Mouse (Mus musculus) retina, adult 2 months (tissue): ENCODE results near the gene Ptprn2.
A peak's percentile ranks its signal among the peaks of the same experiment; 100 is the strongest.

Experiments
- DNase-seq: peaks from one replicate; pipeline ENCODE4 v3.0.0-alpha.2; 2012; ENCODE audit warnings: low read depth, low spot score

The Ptprn2 gene

DNA sequence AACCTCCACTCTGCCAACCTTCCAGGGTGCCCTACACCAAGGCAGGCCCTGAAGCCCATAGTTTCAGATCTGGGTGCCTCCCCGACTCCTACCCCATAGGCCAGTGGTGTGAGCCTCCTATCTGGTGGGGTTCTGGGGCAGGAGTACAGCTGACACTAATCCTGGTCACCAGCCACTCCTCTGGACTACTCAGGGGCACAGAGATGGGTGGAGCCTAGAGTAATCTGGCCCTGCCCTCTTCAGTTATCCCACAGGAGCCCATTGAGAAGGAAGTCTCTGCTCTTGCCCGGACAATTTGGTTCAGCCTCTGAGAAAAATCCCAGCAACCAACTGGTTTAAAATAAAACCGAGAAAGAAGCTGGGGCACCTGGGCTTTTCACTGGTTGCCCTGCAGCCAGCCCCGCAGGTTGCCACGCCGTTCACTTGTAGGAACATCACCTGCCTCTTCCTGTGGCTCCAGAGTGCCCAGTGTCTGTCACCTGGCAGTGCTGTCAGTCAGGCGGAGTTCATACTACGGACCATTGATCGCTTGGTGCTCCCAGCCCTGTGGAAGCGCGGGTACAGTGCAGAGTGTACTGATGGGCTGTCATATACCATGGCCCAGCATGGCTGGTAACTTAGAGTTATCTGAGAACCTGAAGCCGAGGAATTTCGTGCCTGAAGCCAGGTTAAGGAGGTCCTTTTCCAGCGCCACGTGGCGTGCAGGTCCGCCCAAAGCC, 673.6 kb downstream of the Ptprn2 start:
- DNase-seq = no peak

DNA sequence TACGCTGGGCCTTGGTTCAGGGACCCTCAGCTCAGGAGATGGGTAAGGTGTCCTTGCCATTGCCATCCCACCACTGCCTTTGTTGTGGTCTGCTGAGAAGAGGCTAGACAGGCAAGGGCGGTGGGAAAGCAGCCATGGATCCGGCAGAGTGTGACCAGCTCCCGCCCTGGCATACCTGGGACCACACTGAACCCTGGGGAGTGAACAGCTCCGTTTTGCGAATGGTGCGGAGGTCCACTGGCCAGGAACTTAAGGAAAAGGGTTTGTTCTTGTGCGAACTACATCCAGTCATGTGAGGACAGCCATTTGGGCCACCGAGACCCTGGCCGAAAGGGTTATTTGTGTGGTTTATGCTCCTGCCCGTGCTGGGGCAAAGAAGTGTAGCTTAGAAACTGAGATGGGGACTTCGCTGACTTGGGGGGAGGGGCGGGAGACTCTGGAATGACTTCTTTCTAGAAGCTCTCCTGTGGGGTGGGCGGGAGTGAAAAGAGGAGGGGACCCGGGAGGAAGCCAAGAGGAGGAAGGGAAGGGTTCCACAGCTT, 674.2 kb downstream of the Ptprn2 start:
- no peak for DNase-seq

DNA sequence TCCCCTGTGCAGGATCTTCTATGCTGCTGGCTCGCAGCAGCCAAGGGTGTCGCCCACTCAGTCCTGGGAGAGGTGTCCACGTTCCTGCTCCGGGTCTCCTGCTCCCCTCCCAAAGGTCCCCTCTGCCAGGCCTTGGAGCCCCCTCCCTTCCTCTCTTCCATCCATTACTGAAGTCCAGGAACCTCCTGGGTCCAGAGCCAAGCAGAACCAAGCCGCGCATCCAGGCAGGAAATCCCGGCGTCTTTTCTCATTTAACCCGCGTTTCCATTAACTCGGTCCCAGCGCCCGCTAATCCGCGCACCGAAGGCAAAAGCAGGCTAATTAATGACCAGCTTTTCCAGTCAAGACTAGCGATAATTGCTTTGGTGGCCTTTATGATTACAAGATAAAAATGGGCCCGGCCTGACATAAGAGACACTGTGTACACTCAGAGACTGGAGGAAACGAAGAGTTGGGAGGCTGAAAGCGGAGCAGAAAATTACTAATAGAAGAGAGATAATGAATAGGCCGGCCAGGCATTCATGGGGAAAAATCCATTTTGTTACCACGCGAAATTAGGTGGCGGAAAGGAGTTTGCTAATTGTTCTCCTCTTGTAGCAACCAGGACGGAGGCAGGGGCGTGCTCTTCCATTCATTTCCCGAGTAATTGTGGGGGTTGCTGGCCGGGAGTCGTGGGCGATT, 674.8 kb downstream of the Ptprn2 start:
- DNase-seq = no peak

DNA sequence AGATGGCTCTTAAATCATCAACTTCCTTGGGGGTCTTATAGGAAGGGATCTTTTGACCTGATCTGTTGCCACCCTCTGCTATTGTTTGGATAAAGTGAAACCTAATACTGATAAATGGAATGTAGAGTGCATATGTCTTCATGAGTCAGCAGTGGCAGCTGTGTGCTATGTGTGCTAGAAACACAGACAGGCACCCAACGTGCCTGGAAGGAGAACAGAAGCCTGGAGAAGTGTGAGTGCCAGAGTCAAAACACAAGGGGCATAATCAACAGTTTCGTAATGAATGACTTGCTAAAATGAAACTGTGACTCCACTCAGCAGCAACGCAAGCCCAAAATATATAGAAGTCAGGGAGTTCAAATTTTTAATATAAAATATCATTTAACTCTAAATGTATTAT, 676.7 kb downstream of the Ptprn2 start:
- DNase-seq = no peak

DNA sequence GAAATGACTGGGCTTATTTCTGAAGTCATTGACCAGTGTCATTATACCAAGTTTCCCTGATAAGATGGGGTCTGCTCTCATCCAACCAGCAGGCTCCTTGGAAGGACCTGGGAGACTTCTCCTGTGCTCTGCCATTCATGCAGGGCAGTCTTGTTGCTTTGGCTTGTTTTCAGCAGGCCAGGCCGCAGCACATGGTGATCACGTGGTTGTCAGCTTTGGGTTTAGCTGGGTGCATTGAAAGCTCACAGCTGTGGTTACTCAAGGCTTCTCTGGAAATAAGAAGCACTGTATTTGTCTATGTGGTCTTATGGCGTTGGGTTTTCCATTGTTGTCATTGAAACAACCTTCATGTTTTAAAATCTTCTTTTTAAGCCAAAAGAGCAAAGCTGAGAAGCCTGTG, 678.3 kb downstream of the Ptprn2 start:
- no peak for DNase-seq

DNA sequence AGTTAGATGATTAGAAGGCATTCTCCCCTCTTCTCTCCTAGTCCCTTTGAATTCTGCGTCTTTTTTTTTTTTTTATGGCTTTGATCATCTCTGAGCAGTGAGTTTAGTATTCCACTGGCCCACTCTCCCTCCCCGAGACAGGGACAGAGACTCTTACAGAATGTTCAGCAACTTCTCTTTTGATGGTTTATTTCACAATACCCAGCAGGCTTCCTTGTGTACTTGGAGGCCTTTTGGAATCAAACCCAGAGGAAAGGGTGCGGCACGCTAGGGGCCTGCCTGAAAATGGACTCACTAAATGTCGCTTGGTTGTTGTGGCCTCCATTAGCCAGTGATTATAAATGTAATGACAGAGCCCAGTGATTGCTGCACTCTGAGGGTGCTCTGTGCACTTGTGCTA, 680.7 kb downstream of the Ptprn2 start:
- DNase-seq = no peak

DNA sequence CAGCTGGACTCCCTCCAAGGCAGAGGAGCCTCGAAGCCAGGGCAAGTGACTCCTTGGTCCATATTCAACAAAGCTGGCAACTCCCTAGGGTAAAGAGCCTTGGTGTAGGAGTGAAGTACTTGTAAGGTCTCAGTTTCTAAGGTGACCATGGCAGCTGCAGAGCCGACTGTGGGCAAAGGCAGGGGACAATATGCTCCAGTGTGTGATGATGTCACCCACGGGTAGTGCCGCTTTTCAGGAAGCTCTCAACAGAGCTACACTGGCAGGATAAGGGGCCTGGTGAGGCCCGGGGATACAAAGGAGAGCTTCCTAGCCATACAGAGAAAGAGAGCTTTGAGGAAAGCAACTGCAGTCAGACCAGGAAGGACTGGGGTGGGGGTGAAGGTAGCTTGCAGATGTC, 684.1 kb downstream of the Ptprn2 start:
- no peak for DNase-seq

DNA sequence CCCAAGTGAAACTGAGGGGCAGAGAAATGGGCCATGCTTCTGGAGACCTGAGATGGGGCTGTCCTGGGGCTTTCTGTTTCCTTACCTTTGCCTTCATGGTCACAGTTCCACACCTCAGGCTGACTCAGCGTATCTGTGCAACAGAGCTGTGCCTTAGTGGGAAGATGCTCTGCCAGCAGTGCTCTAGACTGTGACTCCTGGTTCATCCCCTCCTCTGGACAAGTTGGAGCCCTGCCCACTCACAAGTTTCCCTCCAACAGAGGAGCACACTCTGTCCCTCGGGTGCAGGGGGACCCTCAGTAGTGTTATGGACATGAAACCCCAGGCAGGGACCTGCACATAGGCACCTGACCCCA, 687.0 kb downstream of the Ptprn2 start:
- no peak for DNase-seq

DNA sequence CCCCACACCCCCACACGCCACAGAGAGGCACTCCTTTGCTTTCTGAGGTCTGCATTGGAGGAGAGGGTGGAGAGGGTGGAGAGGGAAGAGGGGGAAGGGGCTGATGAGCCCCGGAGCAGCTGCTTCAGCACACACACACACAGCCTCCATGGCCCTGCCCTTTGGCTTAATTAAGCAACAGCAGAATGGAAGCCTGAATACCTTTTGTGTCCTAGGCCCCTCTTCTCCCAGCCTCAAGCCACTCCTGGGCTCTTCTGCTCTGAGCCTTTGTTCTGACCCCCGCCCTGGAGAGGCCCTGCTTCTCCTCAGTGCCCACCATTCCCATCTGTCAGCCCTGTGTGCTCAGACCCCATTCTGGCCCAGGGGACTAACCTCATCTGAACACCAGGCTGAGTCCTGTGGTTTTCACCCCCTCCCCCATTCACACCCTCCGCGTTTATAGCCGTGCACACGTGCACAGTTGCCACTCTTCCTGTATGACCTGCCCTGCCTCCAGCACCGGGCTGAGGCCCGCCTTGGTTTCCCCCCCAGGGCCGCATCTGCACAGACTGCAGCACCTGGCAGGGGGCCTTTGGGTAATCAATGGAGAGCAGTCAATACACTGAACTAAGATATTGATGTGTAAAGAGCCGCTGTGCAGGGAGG, 687.5 kb downstream of the Ptprn2 start:
- no peak for DNase-seq

DNA sequence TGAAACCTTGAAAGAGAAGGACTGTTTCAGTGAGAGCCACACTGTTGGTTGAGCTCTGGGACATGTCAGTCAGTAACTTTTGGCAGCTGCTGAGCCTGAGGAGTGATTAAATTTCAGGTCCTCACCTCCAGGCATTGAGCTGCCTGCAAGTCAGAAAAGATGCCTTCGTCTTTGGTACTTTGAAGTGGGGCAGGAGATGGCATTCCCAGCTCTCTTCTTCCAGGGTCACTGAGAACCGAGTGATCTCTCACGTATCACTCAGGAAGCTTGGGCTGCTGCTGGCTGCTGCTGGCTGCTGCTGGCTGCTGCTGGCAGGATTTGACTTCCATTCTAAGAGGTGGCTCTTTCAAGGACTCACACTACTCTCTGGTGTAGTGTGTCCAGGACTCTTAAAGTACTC, 688.7 kb downstream of the Ptprn2 start:
- no peak for DNase-seq

DNA sequence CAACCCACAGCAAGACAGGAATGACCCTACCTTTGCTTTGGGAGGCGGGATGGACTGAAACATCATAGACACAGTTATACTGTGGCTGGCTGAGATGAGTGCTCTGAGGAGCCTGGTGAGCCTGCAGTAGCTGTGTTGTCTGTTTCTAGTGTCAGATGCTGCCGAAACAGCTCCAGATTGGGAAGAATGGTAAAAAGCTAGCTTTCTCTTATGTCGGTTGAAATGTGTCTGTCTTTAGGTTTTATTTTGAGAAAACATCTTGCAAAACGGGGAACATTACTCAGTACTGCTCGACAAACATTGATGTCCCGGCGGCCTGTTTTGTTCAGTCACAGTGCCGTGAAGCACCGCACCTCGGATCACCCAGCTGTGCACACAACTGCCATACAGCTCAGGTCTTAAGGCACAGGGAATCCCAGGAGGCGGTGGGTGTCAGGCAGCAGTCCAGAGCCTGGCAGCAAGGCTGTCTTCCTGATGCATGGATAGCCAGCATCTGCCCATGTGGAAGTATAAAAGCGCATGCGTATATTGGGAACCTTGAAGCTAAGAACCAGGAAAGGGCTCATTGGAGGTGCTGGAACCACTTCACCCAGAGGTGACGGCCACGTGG, 689.7 kb downstream of the Ptprn2 start:
- no peak for DNase-seq

DNA sequence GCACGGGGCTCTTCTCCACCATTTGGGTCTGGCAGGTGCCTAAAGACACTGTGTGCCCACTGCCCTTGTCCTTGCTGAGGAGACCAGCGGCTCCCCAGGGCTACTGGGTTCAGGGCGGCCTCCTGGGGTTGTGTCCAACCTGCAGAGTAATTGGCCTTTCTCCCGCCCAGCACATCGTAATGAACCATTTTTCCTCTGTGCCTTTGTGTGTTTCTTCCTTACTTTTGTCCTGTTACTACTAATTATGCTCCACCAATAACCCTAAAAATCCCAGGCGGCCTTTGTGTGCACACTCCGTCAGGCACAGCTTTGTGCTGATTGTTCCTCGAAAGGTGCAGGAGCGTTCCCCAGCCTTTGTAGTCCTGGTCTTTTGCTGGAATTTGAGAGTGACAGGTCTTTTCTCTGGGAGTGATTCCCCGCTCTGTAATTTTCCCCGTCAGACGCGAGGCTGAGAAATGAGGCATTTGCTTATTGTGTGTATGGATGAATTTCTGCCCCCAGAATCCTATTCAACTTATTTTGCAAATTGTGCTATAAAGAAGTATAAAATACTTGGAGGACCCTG, 690.8 kb downstream of the Ptprn2 start:
- DNase-seq = no peak

DNA sequence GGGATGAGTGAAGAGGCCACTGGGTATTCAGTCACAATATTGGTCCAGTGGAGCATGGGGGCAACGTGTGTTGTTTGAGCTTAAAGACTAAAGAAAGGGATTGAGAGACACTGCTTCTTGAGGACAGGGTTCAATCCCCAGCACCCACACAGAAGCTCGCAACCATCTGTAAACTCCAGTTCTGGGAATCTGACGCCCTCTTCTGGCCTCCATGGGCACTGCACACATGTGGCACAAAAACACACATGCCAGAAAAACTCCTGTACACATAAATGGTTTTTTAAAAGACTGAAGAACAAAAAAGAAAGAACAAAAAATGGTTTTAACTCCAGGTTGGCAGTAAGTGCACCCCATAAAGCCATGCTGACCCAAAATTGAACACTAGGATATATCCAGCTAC, 701.6 kb downstream of the Ptprn2 start:
- DNase-seq = no peak

DNA sequence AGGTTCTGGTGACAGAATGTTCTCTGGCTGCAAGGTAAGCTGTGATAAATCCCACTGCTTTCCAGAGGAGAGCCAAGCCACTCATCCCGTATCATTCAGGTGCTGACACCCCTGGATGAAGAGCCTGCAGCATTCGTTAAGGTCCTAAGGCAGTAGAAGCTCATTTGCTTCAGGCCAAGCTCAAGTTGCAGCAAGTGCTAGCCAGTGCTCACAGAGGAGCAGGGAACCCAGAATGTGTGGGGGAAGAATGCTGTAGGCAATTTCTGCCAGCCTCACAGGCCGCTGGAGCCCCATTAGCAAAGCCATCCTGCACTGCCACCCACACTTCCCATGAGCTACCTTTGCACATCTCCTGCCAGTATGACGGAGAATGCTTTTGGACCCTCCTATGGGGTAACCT, 706.5 kb downstream of the Ptprn2 start:
- no peak for DNase-seq

DNA sequence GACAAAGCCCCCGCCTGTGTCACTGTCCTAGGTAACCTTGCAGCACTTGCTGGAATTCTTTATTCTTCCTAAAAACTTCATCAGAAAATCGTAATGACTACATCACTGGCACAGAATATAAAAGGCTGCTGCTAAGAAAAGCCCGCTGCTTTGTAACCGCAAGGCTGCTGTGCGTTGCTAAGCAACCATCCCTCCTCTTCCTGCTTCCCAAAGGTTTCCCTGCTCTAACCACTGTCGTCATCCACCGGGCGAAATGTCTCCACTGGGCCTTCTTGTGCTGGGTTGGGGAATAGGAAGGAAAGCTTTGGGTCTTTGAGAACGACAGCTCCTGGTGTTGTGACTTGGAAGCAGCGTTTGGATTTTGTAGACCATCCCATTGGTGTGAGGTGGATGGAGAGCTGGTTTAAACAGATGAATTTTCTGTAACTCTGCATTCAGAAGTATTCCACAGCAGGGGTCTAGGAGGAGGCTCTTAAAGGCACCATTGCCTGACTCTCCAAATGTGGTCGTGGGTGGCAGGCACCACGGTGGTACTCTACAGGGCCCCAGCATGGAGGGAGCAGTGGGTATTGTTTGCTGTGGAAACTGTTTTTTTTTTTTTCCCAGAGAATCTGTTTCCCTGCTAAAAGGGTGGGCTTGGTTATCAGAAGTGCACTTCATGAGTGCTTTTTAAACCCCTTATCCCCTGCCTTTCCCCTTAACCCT, 711.4 kb downstream of the Ptprn2 start:
- DNase-seq = no peak

DNA sequence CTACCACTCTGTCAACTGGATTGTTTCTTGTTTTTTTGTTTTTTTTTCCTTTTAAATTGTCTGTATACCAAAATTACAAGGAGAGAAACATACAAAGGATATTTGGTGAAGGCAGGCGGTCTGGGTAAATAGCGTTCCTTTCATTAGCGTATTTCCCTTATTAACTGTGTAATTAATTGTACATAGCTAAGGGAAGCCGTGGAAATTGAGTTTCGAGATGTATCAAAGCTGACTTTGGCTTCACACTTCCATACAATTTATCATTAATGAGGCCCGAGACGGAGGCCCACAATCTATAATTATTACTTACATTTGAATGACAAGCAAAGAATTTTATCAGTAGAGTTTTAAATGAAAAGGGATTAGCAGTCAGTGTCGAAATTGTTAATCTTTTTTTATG, 712.6 kb downstream of the Ptprn2 start:
- DNase-seq = no peak

DNA sequence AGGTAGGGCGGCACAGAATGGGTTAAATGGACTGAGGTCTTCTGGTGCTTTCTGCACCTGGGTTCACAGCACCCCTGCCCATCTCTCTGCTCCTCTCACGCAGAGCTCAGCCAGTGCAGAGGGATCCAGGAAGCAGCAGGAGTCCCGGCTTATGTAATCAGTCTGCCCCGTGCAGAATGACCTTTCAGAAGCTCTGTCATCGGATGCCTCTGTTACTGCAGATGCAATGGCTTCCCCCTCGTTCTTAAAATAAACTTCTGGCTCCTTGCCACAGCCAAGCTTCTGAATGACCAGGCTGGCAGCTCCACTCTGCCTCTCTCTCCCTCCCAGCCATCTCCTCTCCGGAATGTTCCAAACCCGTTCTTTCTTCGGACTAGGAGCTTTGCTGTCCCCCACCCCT, 714.6 kb downstream of the Ptprn2 start:
- DNase-seq = peak; percentile 18

DNA sequence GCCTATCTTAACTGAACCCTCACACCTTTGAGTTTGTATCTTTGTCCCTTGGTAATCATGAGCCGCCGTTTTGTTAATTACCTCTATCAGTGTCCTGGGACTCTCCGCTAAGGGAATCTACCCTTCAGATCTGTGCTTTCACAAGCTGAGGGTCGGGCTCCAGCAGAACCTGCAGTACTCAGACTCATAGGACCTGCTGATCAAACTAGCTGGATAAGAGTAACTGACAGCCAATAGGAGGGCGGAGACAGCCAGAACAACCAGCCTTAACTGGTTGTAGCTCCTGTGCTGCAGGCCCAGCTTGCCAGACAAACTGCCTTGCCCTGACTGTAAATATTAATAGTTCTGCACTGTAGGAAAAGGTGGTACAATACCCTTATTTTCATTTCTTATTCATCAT, 715.1 kb downstream of the Ptprn2 start:
- no peak for DNase-seq

DNA sequence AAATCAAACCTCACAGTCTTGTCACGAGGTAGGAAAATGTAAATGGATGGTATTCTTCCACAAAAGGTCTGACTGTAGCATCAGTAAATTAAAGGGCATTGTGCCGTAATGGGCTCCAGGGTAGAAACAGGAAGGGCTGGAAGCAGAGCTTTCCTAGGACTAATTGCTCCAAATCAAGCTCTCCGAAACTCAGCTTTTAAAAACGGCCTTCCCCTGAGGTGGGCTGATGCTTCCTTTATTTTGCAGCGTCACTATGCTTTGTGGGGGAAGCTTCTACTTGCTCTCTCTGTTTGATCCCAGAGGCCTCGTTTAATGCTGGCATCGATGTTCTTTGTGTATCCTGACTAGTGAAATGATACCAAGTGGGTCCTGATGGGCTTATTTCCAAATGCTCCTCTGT, 718.0 kb downstream of the Ptprn2 start:
- DNase-seq = no peak

DNA sequence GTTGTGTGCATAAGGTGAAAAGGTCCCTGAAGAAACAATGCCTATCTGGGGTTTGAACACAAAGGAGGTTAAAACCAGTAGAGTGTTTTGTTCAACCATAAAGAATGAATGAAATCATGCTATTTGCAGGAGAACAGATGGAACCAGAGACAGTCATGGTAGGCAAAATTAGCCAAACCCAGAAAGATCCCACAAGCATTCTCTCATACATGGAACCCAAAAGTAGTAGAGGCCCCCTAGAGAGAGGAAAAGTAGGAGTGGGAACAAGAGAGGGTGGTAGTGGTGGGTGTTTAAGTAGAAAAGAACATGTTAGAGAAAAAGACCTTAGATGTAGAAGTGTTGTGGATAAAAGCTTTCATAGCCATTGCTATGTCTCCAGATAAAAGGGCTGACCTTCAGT, 719.4 kb downstream of the Ptprn2 start:
- no peak for DNase-seq

DNA sequence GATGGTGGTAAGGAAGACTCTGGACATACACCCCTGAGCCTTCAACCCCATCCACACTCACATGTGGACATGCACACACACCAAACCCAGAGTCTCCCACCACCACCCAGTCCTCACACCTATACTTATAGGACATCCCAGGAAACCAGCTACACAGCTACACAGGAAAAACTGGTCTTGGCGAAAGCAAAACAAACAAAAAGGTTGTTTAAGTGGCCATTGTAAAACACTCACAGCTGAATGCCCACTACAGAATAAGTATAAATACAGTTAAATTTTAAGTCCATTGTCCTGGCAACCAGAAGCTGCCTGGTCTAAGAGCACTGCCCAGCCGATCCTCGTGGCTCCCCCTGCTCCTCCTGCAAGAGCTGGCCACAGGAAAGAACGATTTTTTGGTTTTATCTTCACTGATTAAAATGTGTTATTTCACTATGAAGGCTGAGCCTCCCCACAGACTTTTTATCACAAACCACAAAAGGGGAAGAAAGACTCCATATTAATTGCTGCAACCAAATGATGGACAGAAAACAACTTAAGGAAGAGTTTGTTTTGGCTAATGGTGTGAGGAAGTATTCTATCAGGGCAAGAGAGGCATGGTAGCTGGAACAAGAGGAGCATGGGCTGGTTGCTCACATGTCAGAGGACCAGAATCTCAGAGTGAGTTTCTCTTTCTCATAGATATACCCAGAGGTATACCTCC, 722.1 kb downstream of the Ptprn2 start:
- DNase-seq = no peak
